Mouse (Mus musculus) C2C12 (cell line): Measurements from ENCODE around the gene Gm20388.

Experiments used
- CTCF ChIP-seq: IDR thresholded peaks from one replicate; pipeline ENCODE4 v1.5.1; 2011; ENCODE audit not compliant: control insufficient read depth, insufficient read depth, insufficient read length
- MYOD1 ChIP-seq: IDR thresholded peaks from one replicate; pipeline ENCODE4 v1.6.1; 2011; ENCODE audit warnings: low read depth; ENCODE audit not compliant: control insufficient read depth, insufficient read length

- TF ChIP-seq MYOD1, result peak; percentile 49
- TF ChIP-seq CTCF, result no peak
Observed at GRCm38 (mm10) chr8:120216855-120217830, 306.5 kb downstream of the Gm20388 start.
